Mouse (Mus musculus) liver, embryonic 13.5 days (tissue): ENCODE data around the gene Ago4. TPM values are rescaled to one million over a fixed set of nuclear protein-coding genes. Genes with fewer than 3 reads are reported as not detected.
"Not testable (repeated sequence)": the region's sequence is repeated elsewhere in the genome, so short reads cannot be mapped to it uniquely, and the experiment has no call there.

Experiments
- ATAC-seq: fragments of 200-750 bp; cut with Nextera tagmentation; 2 replicates; pipeline ENCODE4 v1.8.0; 2017; ENCODE audit warnings: low read depth, mild to moderate bottlenecking, moderate number of reproducible peaks, moderate library complexity
- DNase-seq: peaks from one replicate; pipeline ENCODE4 v3.0.0; 2022
- H3K27ac ChIP-seq: fragments of 300-500 bp; sonication (generic); 2 replicates; pipeline ENCODE4 v1.5.1; 2015; ENCODE audit warnings: moderate library complexity, mild to moderate bottlenecking, inconsistent platforms
- H3K27me3 ChIP-seq: fragments of 300-500 bp; sonication (generic); 2 replicates; pipeline ENCODE4 v1.6.1; 2015; ENCODE audit warnings: mild to moderate bottlenecking, inconsistent platforms
- H3K36me3 ChIP-seq: fragments of 300-500 bp; sonication (generic); 2 replicates; pipeline ENCODE4 v1.6.1; 2015; ENCODE audit warnings: mild to moderate bottlenecking, inconsistent platforms
- H3K4me1 ChIP-seq: fragments of 300-500 bp; sonication (generic); replicated peaks from 2 replicates; pipeline ENCODE4 v1.6.1; 2015; ENCODE audit warnings: inconsistent platforms
- H3K4me2 ChIP-seq: fragments of 300-500 bp; sonication (generic); 2 replicates; pipeline ENCODE4 v1.6.1; 2015; ENCODE audit warnings: inconsistent platforms, mild to moderate bottlenecking, moderate library complexity
- H3K4me3 ChIP-seq: fragments of 300-500 bp; sonication (generic); replicated peaks from 2 replicates; pipeline ENCODE4 v1.5.1; 2015; ENCODE audit warnings: mild to moderate bottlenecking, inconsistent platforms
- H3K9ac ChIP-seq: fragments of 300-500 bp; sonication (generic); 2 replicates; pipeline ENCODE4 v1.6.1; 2015; ENCODE audit warnings: mild to moderate bottlenecking, inconsistent platforms
- H3K9me3 ChIP-seq: fragments of 300-500 bp; sonication (generic); replicated peaks from 2 replicates; pipeline ENCODE4 v1.6.1; 2016; ENCODE audit warnings: inconsistent platforms
- WGBS: fragments of 180-500 bp; shearing (Covaris S2); methylation state at CpG from one replicate; pipeline ENCODE4 v1.1.7; 2015; ENCODE audit not compliant: insufficient replicate concordance; 5-methylcytosine and 5-hydroxymethylcytosine counted together
- polyA plus RNA-seq: library from polyadenylated mRNA; unstranded; fragments of >200 nt; fragmentation: Nextera tagmentation; extraction: Ambion mirVana; gene quantifications from 2 replicates; pipeline ENCODE4 v1.2.1, GENCODE M21; 2015

The Ago4 gene
- polyA plus RNA-seq, 1 experiment from 2014 or later, result 0.17 TPM

DNA sequence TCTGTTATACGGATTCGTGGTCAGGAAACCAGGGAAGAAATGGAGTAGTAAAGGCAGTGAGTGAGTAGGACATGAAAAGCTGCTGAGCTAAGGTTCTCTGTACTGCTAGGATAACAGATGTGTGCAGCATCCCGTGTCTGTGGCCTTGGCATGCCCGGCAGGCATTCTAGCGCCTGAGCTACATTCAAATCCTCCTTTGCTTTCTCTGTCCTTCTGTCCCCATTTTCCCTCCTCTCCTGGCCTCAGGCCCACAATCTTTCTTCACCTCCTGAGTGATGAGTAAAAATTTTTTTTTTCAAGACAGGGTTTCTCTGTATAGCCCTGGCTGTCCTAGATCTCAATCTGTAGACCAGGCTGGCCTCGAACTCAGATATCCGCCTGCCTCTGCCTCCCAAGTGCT is 18.9 kb upstream of the Ago4 start:
- H3K9ac ChIP-seq, result no peak overlapping the region
- H3K4me2 ChIP-seq, result no peak overlapping the region
- no peaks in the 10 kb centered on the region for H3K27me3 ChIP-seq
- H3K27ac ChIP-seq, result no peak overlapping the region
- no peaks in the 10 kb centered on the region for H3K36me3 ChIP-seq
- 64% methylated on average over 7 of the region's 7 CpGs for WGBS
- DNase-seq, result no peak
- H3K4me1 ChIP-seq, result peaks cover 12% of the 10 kb centered on the region
- no peak for ATAC-seq
- no peaks in the 10 kb centered on the region for H3K9me3 ChIP-seq
- H3K4me3 ChIP-seq, result no peak overlapping the region

DNA sequence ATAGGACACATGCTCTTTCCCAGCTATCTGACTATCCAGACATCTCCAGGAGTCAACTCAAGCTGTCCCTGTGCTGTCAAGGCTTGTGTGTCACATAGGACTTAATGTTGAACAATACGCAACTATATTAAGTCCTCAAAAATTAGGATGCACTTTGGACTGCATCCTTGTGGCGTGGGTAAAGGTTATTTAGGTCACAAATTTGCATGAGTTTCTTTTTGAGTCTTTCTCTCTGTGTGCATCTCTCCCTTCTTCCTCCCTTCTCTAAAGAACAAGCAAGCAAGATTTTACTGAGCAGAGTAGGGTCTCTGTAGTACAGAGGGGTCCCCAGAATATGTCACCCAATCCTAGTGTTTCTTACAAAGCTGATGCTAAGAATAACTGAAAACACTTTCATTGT is 12.9 kb upstream of the Ago4 start:
- Histone ChIP-seq H3K27ac (no peak overlapping the region), H3K9ac (no peak overlapping the region), H3K4me2 (no peak overlapping the region), H3K4me1 (no peaks in the 10 kb centered on the region), H3K9me3 (no peaks in the 10 kb centered on the region), H3K4me3 (no peak overlapping the region), H3K36me3 (no peaks in the 10 kb centered on the region), H3K27me3 (no peaks in the 10 kb centered on the region)
- DNase-seq (no peak), ATAC-seq (no peak)
- WGBS, result 60% methylated on average over 2 of the region's 2 CpGs

DNA sequence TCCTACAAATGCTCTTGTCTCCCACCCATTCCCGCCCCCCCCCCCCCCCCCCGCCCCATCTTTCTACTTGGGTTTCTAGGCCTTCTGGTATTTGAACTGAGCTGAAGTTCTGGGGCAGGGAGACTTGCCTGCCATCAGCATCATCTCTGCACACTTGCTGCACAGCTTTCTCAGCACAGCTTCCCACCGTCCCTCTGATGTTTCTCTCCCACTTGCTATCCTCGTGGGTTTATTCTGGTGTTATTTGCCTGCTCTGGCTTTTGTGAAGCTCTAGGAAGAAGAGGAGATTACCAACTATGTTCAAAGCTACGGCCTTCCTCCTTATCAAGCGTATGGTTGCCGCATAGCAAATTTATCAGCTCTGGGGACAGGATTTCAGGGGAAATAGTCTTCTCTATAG is 12.4 kb upstream of the Ago4 start:
- no peak for DNase-seq
- no peak overlapping the region for H3K27ac ChIP-seq

DNA sequence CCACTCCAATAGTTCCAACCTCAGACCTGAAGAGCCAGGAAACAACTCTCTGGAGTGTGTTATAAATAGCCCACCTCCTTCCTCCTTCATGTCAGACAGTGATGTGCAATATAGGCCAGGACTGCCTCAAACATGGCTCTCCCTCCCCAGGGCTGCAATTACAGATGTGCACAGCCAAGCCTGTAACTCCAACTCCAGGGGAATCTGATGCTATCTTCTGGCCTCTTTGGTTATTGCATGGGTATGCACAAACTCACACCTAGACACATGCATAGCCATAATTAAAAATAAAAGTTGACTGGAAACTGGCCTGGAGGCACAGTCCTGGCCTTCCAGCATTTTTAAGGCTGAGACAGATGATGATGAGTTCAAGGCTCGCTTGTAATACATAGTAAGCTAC is 11.7 kb upstream of the Ago4 start:
- no peaks in the 10 kb centered on the region for H3K27me3 ChIP-seq
- H3K9me3 ChIP-seq, result no peaks in the 10 kb centered on the region
- no peak overlapping the region for H3K4me3 ChIP-seq
- no peak overlapping the region for H3K27ac ChIP-seq
- no peak overlapping the region for H3K4me2 ChIP-seq
- H3K4me1 ChIP-seq, result no peaks in the 10 kb centered on the region
- WGBS, result 59% methylated on average over 1 of the region's 1 CpGs
- H3K36me3 ChIP-seq, result no peaks in the 10 kb centered on the region
- no peak overlapping the region for H3K9ac ChIP-seq
- no peak for DNase-seq
- ATAC-seq, result no peak

More for the DNA sequence above, 12.4 kb upstream of the Ago4 start:
- WGBS, result 52% methylated on average over 7 of the region's 7 CpGs
- no peak for ATAC-seq
- H3K9ac ChIP-seq, result no peak overlapping the region
- no peaks in the 10 kb centered on the region for H3K27me3 ChIP-seq
- H3K4me1 ChIP-seq, result no peaks in the 10 kb centered on the region
- H3K4me3 ChIP-seq, result no peak overlapping the region
- H3K36me3 ChIP-seq, result no peaks in the 10 kb centered on the region
- H3K9me3 ChIP-seq, result no peaks in the 10 kb centered on the region
- H3K4me2 ChIP-seq, result no peak overlapping the region

DNA sequence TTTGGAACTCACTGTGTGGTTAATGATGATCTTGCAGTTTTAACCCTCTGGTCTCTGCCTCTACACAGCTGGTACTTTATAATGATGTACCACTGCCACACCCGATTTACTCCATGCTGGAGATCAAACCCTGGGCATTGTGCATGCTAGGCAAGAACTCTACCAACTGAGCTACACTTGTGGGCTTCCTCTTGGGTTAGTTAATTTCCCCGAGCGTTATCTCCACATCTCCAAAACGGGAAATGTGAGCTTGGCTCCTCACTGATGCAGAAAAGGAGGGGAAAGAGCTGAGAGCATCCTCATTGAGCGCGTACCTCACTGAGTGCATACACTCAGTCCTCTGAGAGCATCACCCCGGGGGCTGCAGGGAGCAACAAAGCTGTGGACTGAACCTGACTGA is 9.6 kb upstream of the Ago4 start:
- Histone ChIP-seq H3K4me2 (no peak overlapping the region), H3K27ac (no peak overlapping the region), H3K27me3 (no peaks in the 10 kb centered on the region), H3K36me3 (no peaks in the 10 kb centered on the region), H3K4me3 (no peak overlapping the region), H3K9ac (no peak overlapping the region), H3K4me1 (no peaks in the 10 kb centered on the region), H3K9me3 (no peaks in the 10 kb centered on the region)
- DNase-seq (no peak), ATAC-seq (no peak)
- 32% methylated on average over 7 of the region's 7 CpGs for WGBS

DNA sequence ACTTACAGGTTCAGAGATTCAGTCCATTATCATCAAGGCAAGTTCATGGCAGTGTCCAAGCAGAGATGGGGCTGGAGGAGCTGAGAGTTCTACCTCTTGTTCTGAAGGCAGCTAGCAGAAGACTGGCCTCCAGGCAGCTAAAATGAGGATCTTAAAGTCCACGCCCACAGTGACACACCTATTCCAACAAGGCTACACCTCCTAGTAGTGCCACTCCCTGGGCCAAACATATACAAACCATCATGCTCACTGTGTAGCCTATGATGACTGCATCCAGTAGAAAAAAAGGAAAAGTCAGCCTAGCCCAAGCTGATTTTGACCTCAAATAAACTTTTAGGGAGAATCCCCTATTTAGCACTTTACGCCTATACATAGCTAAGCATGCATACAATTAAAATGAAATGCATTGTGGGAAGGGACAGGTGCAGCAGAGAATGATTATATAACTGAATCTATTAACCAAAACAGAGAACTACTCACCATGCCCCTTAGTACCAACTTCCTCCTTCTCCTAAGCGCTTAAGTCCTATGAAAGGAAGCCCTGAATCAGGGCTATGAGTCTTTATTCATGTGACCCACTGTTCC is 7.3 kb upstream of the Ago4 start:
- ATAC-seq (no peak), DNase-seq (no peak)
- no peak overlapping the region for H3K4me2 ChIP-seq
- H3K27me3 ChIP-seq, result no peaks in the 10 kb centered on the region
- H3K9ac ChIP-seq, result no peak overlapping the region
- no peak overlapping the region for H3K27ac ChIP-seq
- no peaks in the 10 kb centered on the region for H3K9me3 ChIP-seq
- H3K4me1 ChIP-seq, result no peaks in the 10 kb centered on the region
- WGBS, result 44% methylated on average over 3 of the region's 3 CpGs
- H3K36me3 ChIP-seq, result no peaks in the 10 kb centered on the region
- no peak overlapping the region for H3K4me3 ChIP-seq

DNA sequence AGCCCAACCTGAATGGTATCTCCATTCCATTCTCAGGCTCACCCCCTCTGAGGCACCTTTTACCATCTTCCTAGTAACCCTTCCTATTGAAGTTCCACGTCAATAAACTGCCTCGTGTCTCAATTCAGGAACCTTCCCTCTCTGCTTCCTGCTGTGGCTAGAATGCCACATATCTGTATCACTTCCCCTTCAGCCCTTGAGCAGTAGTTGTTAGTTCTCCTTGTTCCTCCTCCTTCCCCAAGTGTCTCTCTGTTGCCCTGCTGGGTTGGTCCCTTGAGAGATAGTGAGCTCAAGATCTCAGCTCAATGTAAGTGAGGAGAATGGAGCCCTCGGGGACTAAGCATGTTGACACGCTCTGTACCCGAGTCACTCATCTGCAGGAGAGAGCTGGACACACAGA is 3.6 kb upstream of the Ago4 start:
- DNase-seq, result no peak

DNA sequence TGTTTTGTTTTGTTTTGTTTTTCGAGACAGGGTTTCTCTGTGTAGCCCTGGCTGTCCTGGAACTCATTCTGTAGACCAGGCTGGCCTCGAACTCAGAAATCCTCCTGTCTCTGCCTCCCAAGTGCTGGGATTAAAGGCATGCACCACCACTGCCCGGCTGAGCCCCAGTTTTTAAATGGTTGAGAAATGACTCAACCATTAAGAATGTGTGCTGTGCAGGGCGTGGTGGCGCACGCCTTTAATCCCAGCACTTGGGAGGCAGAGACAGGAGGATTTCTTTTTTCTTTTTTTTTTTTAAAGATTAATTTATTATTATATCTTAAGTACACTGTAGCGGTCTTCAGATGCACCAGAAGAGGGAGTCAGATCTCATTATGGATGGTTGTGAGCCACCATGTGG is 2.4 kb upstream of the Ago4 start:
- 74% methylated on average over 7 of the region's 7 CpGs for WGBS
- H3K27me3 ChIP-seq, result peaks cover 31% of the 10 kb centered on the region
- not testable (repeated sequence) for ATAC-seq, H3K4me1 ChIP-seq, H3K27ac ChIP-seq, H3K36me3 ChIP-seq, H3K4me2 ChIP-seq, H3K4me3 ChIP-seq, H3K9ac ChIP-seq, H3K9me3 ChIP-seq, DNase-seq

More for the DNA sequence above, 3.6 kb upstream of the Ago4 start:
- no peak overlapping the region for H3K4me3 ChIP-seq
- 13% methylated on average over 5 of the region's 5 CpGs for WGBS
- no peaks in the 10 kb centered on the region for H3K36me3 ChIP-seq
- no peak overlapping the region for H3K27ac ChIP-seq
- 0 out of 2 replicates have a peak, but pooled peaks have one; percentile 11 for ATAC-seq
- H3K4me1 ChIP-seq, result peaks cover 8% of the 10 kb centered on the region; the same call in 1 of the 2 replicates
- H3K9ac ChIP-seq, result no peak overlapping the region
- no peak overlapping the region for H3K4me2 ChIP-seq
- peaks cover 29% of the 10 kb centered on the region for H3K27me3 ChIP-seq
- no peaks in the 10 kb centered on the region for H3K9me3 ChIP-seq

DNA sequence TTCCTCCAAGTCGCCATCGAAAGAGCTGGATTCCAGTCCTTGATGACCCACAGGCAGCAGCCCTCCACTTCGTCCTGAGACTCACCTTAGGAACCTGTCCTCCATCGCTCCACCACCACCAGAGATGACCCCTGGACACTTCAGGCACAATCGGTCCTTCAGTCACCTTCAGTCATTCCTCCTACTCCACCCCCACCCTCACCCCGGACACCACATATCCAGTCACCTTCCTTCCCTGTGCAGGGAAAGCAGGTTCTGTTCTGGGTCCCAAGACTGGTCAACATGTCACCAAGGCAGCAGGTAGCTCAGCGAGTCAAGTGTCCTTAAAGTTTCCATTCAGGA is 428 bp upstream of the Ago4 start:
- no peaks in the 10 kb centered on the region for H3K9me3 ChIP-seq
- 17% methylated on average over 7 of the region's 7 CpGs for WGBS

DNA sequence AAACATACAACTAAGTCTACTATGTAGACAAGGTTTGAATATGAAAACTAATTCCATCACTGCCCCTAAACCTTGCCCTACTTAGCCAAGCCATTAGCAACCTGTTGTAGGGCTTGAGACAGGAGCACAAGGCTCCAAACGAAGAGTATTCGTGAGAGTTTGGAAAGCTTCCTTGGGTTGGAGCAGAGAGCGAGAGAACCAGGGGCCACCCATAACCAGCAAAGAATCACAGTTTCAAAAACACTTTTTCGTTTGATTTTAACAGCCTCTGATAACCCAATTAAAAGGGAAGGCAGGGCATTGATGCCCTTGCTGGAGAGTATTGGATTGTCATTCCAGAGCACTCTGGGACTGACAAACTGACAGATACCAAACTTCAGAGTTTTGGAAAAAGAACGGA is 980 bp downstream of the Ago4 start:
- Histone ChIP-seq H3K36me3 (no peaks in the 10 kb centered on the region), H3K27me3 (peaks cover 31% of the 10 kb centered on the region), H3K4me2 (peak overlapping the region; percentile 82), H3K4me1 (peaks cover 8% of the 10 kb centered on the region; the same call in 1 of the 2 replicates), H3K9ac (no peak overlapping the region; the same call in 1 of the 2 replicates), H3K27ac (no peak overlapping the region), H3K4me3 (peak overlapping the region; percentile 73), H3K9me3 (no peaks in the 10 kb centered on the region)
- no peak for ATAC-seq
- DNase-seq, result no peak
- WGBS, result 43% methylated on average over 5 of the region's 5 CpGs

More for the DNA sequence above, 428 bp upstream of the Ago4 start:
- Histone ChIP-seq H3K9ac (peak overlapping the region; percentile 70; the same call in 1 of the 2 replicates), H3K36me3 (no peaks in the 10 kb centered on the region), H3K27ac (no peak overlapping the region), H3K4me3 (peak overlapping the region; percentile 73), H3K4me1 (peaks cover 8% of the 10 kb centered on the region; the same call in 1 of the 2 replicates), H3K4me2 (peak overlapping the region; percentile 82), H3K27me3 (peaks cover 31% of the 10 kb centered on the region)
- ATAC-seq (0 out of 2 replicates have a peak, but pooled peaks have one; percentile 14), DNase-seq (no peak)

DNA sequence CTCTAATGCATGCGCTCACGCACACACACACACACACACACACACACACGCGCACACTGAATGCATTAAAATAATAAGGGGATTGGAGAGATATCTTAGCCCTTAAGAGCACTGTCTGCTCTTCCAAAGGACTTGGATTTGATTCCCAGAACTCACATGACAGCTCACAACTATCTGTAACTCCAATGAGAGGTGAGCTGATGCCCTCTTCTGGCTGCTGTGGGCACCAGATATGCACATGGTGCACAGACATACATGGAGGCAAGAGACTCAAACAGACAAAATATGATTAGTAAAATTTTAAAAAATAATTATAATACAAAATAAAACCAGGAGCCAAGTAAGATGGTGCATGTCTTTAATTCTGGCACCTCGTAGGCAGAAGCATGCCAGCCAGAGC is 6.4 kb downstream of the Ago4 start:
- no peak for DNase-seq
- Histone ChIP-seq H3K4me2 (no peak overlapping the region), H3K9me3 (no peaks in the 10 kb centered on the region), H3K27ac (no peak overlapping the region), H3K4me1 (no peaks in the 10 kb centered on the region), H3K4me3 (no peak overlapping the region), H3K27me3 (peaks cover 2% of the 10 kb centered on the region), H3K36me3 (no peaks in the 10 kb centered on the region), H3K9ac (no peak overlapping the region)
- no peak for ATAC-seq
- 81% methylated on average over 5 of the region's 5 CpGs for WGBS

DNA sequence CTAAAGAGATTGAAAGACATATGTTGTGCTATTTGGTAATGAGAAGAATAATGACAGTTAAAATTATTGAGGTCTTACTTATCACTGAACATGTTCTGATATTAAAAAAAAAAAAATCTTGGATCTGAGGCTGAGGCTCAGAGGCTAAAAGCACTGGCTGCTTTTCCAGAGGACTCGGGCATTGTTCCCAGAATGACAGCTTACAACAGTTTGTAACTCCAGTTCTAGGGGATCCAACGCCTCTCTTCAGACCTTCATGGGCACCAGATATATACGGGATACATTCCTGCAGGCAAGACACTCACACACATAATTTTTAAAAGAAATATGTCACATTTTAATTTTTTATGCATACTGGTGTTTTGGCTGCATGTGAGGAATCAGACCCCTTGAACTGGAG is 7.1 kb downstream of the Ago4 start:
- no peak for ATAC-seq
- no peak for DNase-seq
- H3K27ac ChIP-seq, result no peak overlapping the region
- WGBS, result 64% methylated on average over 3 of the region's 3 CpGs
- H3K9ac ChIP-seq, result no peak overlapping the region
- no peaks in the 10 kb centered on the region for H3K4me1 ChIP-seq
- no peaks in the 10 kb centered on the region; the same call in none of the 2 replicates for H3K27me3 ChIP-seq
- H3K36me3 ChIP-seq, result no peaks in the 10 kb centered on the region
- no peaks in the 10 kb centered on the region for H3K9me3 ChIP-seq
- H3K4me3 ChIP-seq, result no peak overlapping the region
- H3K4me2 ChIP-seq, result no peak overlapping the region
